Mouse (Mus musculus) thymus, adult 18-20 months (tissue): Measurements from ENCODE around the gene Ephb6.

Source experiments
- DNase-seq, 2 experiments: peaks; one replicate each; pipeline ENCODE4 v3.0.0; 2022; ENCODE audit warnings: mixed read lengths in 2 of 2

Ephb6 gene

GRCm38 (mm10) chr6:41628180-41628579 lies 22.9 kb downstream of the Ephb6 start:
- no peak for DNase-seq

- DNase-seq, result no peak
These were observed 25.5 kb downstream of the Ephb6 start for GRCm38 (mm10) chr6:41630791-41631190.

DNA sequence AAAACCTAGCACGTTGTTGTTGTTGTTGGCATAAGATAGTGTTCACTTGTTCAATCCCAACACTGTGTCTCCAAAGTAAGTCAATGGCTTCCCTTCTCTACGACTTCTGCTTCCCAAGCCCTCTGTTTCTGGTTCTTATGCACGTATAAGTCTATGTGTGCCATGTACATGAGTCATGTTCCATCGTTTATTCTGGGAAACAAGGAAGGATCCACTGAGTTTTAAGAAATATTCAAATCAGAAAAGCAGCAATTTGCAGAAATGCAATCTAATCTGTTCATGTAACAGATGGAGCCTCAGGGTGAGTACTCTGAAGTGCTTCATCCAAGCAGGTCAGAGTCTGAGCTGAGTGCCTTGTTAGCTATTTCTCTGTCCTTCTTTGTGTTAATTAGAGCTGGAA lies 26.3 kb downstream of the Ephb6 start:
- DNase-seq, result no peak

GRCm38 (mm10) chr6:41635211-41635610 lies 29.9 kb downstream of the Ephb6 start:
- DNase-seq, result no peak

GRCm38 (mm10) chr6:41636178-41636577 lies 30.9 kb downstream of the Ephb6 start, which contains the start of gene Trpv6:
Gene Trpv6 (minus strand): TSS chr6:41636405.
- no peak for DNase-seq

DNA sequence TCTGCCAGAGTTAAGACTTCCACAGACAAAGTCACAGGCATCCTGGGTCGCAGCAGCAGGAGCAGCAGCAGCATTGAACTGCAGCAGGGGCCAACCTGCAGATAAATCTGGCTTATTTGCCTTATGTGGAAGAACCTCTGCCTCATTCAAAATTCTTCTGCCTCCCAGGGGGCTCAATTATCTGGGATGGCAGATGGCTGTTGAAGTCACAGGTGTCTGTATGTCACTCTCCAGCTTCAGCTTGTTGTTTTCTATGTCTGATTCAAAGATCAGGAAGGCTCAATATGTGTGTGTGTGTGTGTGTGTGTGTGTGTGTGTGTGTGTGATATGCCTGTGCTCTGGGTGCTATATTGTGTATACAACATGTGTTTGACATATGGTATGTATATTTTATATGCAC lies 32.1 kb downstream of the Ephb6 start:
- DNase-seq, result no peak

DNA sequence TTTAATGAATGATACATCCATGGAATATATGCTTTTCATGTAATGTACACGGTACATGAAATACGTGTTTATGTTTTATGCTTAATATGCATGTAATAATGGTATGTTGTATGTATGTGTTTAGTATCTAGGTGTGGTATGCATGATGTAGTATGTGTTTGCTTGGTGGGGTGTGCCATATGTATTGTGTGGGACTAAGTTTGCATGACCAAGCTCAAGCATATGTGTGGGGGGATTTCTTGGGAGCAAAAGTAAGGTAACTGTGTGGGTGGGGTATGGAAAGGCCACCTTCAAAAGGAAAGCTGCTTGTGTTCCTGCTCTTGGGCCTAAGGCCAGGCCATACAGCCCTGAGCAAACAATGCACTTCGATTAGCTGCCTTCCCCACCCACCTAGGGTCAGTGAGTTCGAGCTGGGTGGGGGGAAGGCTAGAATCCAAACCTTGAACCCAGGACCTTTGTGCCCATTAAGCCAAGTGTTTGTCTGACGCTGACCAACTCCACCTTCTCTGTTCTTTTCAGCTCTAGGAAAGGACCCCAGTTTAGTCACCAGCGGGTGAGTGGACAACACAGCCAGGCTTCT lies 32.7 kb downstream of the Ephb6 start:
- DNase-seq, result no peak

GRCm38 (mm10) chr6:41640449-41640848 lies 35.2 kb downstream of the Ephb6 start:
- no peak for DNase-seq

- DNase-seq, result no peak
These were observed 36.0 kb downstream of the Ephb6 start for GRCm38 (mm10) chr6:41641173-41641866.

- DNase-seq, result no peak
These were observed 37.5 kb downstream of the Ephb6 start for GRCm38 (mm10) chr6:41642765-41643164.

DNA sequence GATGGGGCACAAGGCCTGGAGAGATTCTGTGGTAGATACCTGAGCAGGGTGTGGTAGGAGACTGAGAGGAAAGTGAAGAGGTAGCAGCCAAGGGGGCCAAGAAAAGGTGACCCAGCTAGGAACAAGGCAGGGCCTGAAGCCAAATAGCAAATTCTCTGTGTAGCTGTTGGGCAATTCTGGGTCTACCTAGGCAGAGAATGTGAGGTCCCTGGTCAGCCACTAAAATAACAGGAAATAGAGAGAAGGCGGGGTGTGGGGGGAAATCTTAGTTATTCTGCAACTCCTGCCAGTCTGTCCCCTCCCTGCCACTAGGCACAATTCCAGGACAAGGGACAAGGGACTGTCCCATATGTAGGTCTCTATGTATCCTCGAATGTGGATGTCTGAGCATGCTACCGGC lies 37.9 kb downstream of the Ephb6 start:
- DNase-seq, result no peak

DNA sequence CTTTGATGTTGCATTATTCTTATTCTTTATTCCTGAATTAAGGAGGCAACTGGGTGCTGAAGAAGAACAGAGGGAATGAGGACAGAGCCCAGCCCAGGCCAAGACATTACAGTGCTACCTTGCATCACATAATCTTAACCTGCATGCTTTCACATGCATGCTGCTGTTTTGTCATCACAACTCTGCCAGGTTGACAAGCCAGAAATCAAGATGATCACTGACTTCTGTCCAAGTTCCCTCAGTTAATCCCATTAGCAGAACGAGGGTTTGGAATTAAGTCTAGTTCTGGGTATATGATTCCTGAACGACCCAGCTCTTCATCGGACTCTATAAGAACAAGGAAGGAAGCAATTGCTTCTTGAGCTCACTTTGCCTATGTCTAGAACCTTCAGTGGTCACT lies 40.9 kb downstream of the Ephb6 start:
- DNase-seq, result no peak

GRCm38 (mm10) chr6:41646672-41647071 lies 41.4 kb downstream of the Ephb6 start:
- DNase-seq, result no peak

DNA sequence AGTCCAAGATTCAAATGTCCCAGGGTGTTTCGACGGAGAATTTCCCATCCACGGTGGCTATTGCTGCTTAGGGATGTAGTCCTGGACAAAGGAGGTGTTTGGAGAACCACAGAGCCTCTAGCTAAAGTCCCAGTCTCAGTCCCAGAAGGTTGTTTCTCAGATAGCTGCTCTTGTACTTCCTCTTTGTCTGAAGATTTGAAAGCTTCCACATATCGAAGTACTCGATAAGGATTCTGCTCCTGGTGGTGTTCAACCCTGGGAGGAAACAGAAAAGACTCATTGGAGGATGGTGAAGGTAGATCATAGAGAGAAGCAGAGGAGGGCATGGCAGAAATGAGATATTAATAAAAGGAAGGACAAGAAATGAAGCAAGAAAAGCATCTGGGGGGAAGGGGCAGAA lies 47.9 kb downstream of the Ephb6 start:
- no peak for DNase-seq

DNA sequence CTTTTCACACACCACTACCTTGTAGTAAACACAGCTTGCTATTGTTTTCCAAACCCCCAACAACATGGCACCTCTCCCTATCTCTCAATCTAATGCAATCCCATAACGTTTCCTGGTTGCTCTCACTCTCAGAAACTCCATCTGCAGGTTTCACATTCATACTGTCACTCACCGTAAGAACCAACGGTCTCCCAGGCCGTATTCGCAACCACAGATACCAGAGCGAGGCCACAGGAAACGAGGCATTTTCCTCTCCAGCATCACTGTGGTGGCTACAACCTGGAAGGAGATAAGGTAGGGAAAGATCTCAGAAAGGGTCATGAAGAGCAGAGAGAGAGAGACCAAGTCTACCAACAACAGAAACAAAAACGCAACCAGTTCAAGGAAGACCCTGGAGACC lies 49.4 kb downstream of the Ephb6 start:
- DNase-seq, result no peak

- no peak for DNase-seq
These were observed 53.2 kb downstream of the Ephb6 start for GRCm38 (mm10) chr6:41658487-41658886.

GRCm38 (mm10) chr6:41662320-41662719 lies 57.0 kb downstream of the Ephb6 start:
- DNase-seq, result no peak
